Mouse (Mus musculus) activated CD4-positive, CD25-positive, alpha-beta regulatory T cell, adult 4 months (primary cell): ENCODE results near the gene Gm19410. TPM values are rescaled to one million over a fixed set of nuclear protein-coding genes. Genes with fewer than 3 reads are reported as not detected.

Experiments
- ATAC-seq: one replicate; pipeline ENCODE4 v1.8.0; 2017
- polyA plus RNA-seq, 2 experiments: library from polyadenylated mRNA; unstranded; fragments of 100-300 nt; shearing (Covaris generic); gene quantifications; one replicate each; pipeline ENCODE4 v1.2.1; 2017

The Gm19410 gene
- polyA plus RNA-seq, result not detected

GRCm38 (mm10) chr8:35765499-35766193, at the start of gene Gm19410:
Gm19410 (plus strand) TSS chr8:35765790.
- ATAC-seq, result no peak

GRCm38 (mm10) chr8:35730776-35731175, 34.8 kb upstream of the Gm19410 start:
- ATAC-seq, result no peak

GRCm38 (mm10) chr8:35735438-35735837, 30.2 kb upstream of the Gm19410 start:
- no peak for ATAC-seq

GRCm38 (mm10) chr8:35756202-35756601, 9.4 kb upstream of the Gm19410 start:
- ATAC-seq, result no peak

GRCm38 (mm10) chr8:35765020-35765419, 570 bp upstream of the Gm19410 start:
- ATAC-seq, result no peak

- ATAC-seq, result no peak
Observed at GRCm38 (mm10) chr8:35773508-35773907, 7.9 kb downstream of the Gm19410 start.
